ENCODE assay signal across 19 mouse cellular contexts in genomic region chr1:95618647-95619046, GRCm38 (mm10). TPM values are rescaled to one million over a fixed set of nuclear protein-coding genes. Genes with fewer than 3 reads are reported as not detected.
DNase-seq lines count a peak whose midpoint lies in the region; ATAC-seq and TF ChIP-seq lines count a peak whose summit lies in the region.
"Had no signal": no experiment of that assay in that cellular context is flagged by ENCODE, and none has a peak within 500 bp of the region (broad histone marks: within the 10 kb centered on the region; RNA-seq: fewer than 3 reads in every experiment).

No protein-coding gene starts in this region.

- no peaks in the 10 kb centered on the region for H3K9me3 ChIP-seq in liver, embryonic 12.5 days (replicated peaks)
- no peaks in the 10 kb centered on the region for H3K9me3 ChIP-seq in midbrain, embryonic 15.5 days
- H3K9me3 ChIP-seq: forebrain, embryonic 15.5 days; hindbrain, embryonic 15.5 days; limb, embryonic 12.5 days; midbrain, embryonic 10.5 days; neural tube, embryonic 13.5 days had no signal

- no peak for TF ChIP-seq POLR2A in liver, adult 2 months (IDR thresholded peaks at IDR 0.05; ENCODE audit: extremely low read depth, insufficient read depth, low read length)

- no peak overlapping the region for H3K4me2 ChIP-seq in liver, embryonic 12.5 days
- H3K4me2 ChIP-seq in midbrain, embryonic 15.5 days, result no peak overlapping the region
- H3K4me2 ChIP-seq: forebrain, embryonic 15.5 days; hindbrain, embryonic 15.5 days; limb, embryonic 12.5 days; neural tube, embryonic 13.5 days had no signal

- WGBS in liver, adult 2 months, result 49% methylated on average over 3 of the region's 3 CpGs
- 48% methylated on average over 3 of the region's 3 CpGs for WGBS in liver, embryonic 12.5 days (ENCODE audit: insufficient replicate concordance)
- WGBS in midbrain, embryonic 15.5 days, result 42% methylated on average over 3 of the region's 3 CpGs

- intact Hi-C loops in heart, postnatal 25 days (cut with DNase I), result loop anchor here (2.0 to 5.0 kb wide), 2 partner anchors 46 to 166 kb away; no protein-coding TSS in a partner anchor

- ATAC-seq in liver, embryonic 12.5 days, result no peak
- no peak for ATAC-seq in midbrain, embryonic 15.5 days (replicated peaks)
- ATAC-seq: forebrain, embryonic 15.5 days; intestine, embryonic 16.5 days had no signal

- no peak overlapping the region for H3K27ac ChIP-seq in liver, adult 2 months (replicated peaks; ENCODE audit: insufficient read depth, low read depth, low read length)
- H3K27ac ChIP-seq in liver, embryonic 12.5 days, result no peak overlapping the region
- H3K27ac ChIP-seq in midbrain, embryonic 15.5 days, result no peak overlapping the region
- H3K27ac ChIP-seq: forebrain, embryonic 15.5 days; hindbrain, embryonic 15.5 days; limb, embryonic 12.5 days; midbrain, embryonic 10.5 days; neural tube, embryonic 13.5 days; stomach, postnatal 0 days had no signal

- peak; percentile 96 for DNase-seq in heart, adult 11 months
- no peak for DNase-seq in heart, postnatal 25 days (ENCODE audit: low spot score)
- peak; percentile 6 for DNase-seq in liver, adult 2 months (ENCODE audit: extremely low read depth, low read depth, low spot score)
- DNase-seq in embryo, embryonic 10 days (ENCODE audit: low spot score), result peak; percentile 20
- peak; percentile 38 for DNase-seq in skeletal muscle tissue, adult 2 months (ENCODE audit: low read depth, low spot score)
- DNase-seq: adrenal gland, adult 8-10 months; cerebellum, adult 8-10 months; kidney, postnatal 14 days; thymus, postnatal 14 days had no signal

- no peak overlapping the region for H3K9ac ChIP-seq in liver, adult 2 months (ENCODE audit: low read depth, low read length)
- no peak overlapping the region for H3K9ac ChIP-seq in liver, embryonic 12.5 days
- H3K9ac ChIP-seq in midbrain, embryonic 15.5 days, result no peak overlapping the region
- H3K9ac ChIP-seq: forebrain, embryonic 15.5 days; hindbrain, embryonic 15.5 days; limb, embryonic 12.5 days; neural tube, embryonic 13.5 days had no signal

- H3K4me1 ChIP-seq in liver, adult 2 months (ENCODE audit: control insufficient read depth, insufficient read depth, low read length), result no peaks in the 10 kb centered on the region
- no peaks in the 10 kb centered on the region for H3K4me1 ChIP-seq in liver, embryonic 12.5 days
- no peaks in the 10 kb centered on the region for H3K4me1 ChIP-seq in midbrain, embryonic 15.5 days
- H3K4me1 ChIP-seq: forebrain, embryonic 15.5 days; hindbrain, embryonic 15.5 days; limb, embryonic 12.5 days; midbrain, embryonic 10.5 days; neural tube, embryonic 13.5 days had no signal

- TF ChIP-seq CTCF in liver, adult 2 months (IDR thresholded peaks at IDR 0.05; ENCODE audit: low read depth, low read length), result no peak

- no peak overlapping the region for H3K4me3 ChIP-seq in liver, adult 2 months (ENCODE audit: insufficient read depth, low read depth, low read length)
- no peak overlapping the region for H3K4me3 ChIP-seq in liver, embryonic 12.5 days
- no peak overlapping the region for H3K4me3 ChIP-seq in midbrain, embryonic 15.5 days
- H3K4me3 ChIP-seq: erythroblast, embryonic 14.5 days; forebrain, embryonic 15.5 days; hindbrain, embryonic 15.5 days; limb, embryonic 12.5 days; midbrain, embryonic 10.5 days; neural tube, embryonic 13.5 days had no signal

- H3K79me2 ChIP-seq in liver, adult 2 months (ENCODE audit: control insufficient read depth, insufficient read depth, low read length), result no peaks in the 10 kb centered on the region

- H3K36me3 ChIP-seq in liver, adult 2 months (ENCODE audit: control insufficient read depth, insufficient read depth, low read length), result no peaks in the 10 kb centered on the region
- H3K36me3 ChIP-seq in liver, embryonic 12.5 days, result no peaks in the 10 kb centered on the region
- no peaks in the 10 kb centered on the region for H3K36me3 ChIP-seq in midbrain, embryonic 15.5 days (replicated peaks)
- H3K36me3 ChIP-seq: forebrain, embryonic 15.5 days; limb, embryonic 12.5 days; midbrain, embryonic 10.5 days had no signal

- H3K27me3 ChIP-seq in liver, adult 2 months (ENCODE audit: control insufficient read depth, insufficient read depth, low read length), result no peaks in the 10 kb centered on the region
- H3K27me3 ChIP-seq in liver, embryonic 12.5 days (replicated peaks), result no peaks in the 10 kb centered on the region
- no peaks in the 10 kb centered on the region for H3K27me3 ChIP-seq in midbrain, embryonic 15.5 days (replicated peaks)
- H3K27me3 ChIP-seq: forebrain, embryonic 15.5 days; hindbrain, embryonic 15.5 days; limb, embryonic 12.5 days; neural tube, embryonic 13.5 days had no signal

RNA-seq across cellular contexts. Expression of gene St8sia4, which starts 48.7 kb away (rescaled TPM):
- total RNA-seq in heart, postnatal 25 days (2021), result 10 to 100 TPM in 1 of 2 experiments, 1 to 10 TPM in 1; 8.1 to 10.0 TPM
- total RNA-seq in liver, adult 2 months (2014; rRNA removed), result 1.6 TPM in 2 replicates
- 0.05 and 0.06 TPM in 2 replicates for polyA plus RNA-seq in liver, adult 2 months (2012; rRNA removed)
- 2.1 and 2.4 TPM in 2 replicates for polyA plus RNA-seq in liver, embryonic 12.5 days (2016; fragmentation: Nextera tagmentation; extraction: Ambion mirVana)
- 37.6 and 42.2 TPM in 2 replicates for polyA plus RNA-seq in midbrain, embryonic 15.5 days (2015; fragmentation: Nextera tagmentation; extraction: Ambion mirVana)

Comparison
In these comparisons a context has a peak if more than half of its experiments do, and no peak if none do; other contexts are left out.
1. RNA of gene St8sia4, which starts 48.7 kb away (polyA plus RNA-seq): 37.6 to 42.2 TPM in midbrain, embryonic 15.5 days; 2.1 to 2.4 TPM in liver, embryonic 12.5 days and 0.05 to 0.06 TPM in liver, adult 2 months; every median in the first group is over 10 times any median in the second.